Mouse (Mus musculus): ENCODE results near the gene Ninj1.

The Ninj1 gene

GRCm38 (mm10) chr13:49225633-49226032, 38.3 kb downstream of the Ninj1 start:
- DNase-seq (ENCODE audit: low read depth, low spot score), result peak; percentile 51

GRCm38 (mm10) chr13:49233792-49234572, 46.7 kb downstream of the Ninj1 start:
- DNase-seq (ENCODE audit: low read depth, low spot score), result no peak

- DNase-seq (ENCODE audit: low read depth, low spot score), result peak; percentile 30
Measured at GRCm38 (mm10) chr13:49234711-49235110, 47.4 kb downstream of the Ninj1 start.

DNA sequence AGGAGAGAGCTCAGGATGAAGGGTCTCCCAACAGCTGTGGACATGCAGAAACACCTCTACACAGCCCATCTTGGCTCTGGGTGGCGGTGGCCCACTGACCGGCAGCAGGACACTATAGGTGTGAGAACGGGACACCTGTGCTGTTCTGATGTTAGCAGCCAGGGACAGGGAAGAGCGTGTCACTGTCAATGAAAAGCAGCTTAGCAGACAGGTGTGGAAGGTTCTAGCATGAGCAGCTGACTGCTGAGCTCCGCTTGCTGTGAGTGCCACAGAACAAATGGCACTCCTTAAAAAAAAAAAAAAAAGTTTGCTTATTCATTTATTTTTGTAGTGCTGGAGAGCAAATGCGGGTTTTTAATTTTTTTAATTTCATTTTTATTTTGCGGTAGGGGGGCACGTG, 50.3 kb downstream of the Ninj1 start:
- no peak for DNase-seq (ENCODE audit: low read depth, low spot score)

- no peak for DNase-seq (ENCODE audit: low read depth, low spot score)
Measured at GRCm38 (mm10) chr13:49238737-49239136, 51.5 kb downstream of the Ninj1 start.

DNA sequence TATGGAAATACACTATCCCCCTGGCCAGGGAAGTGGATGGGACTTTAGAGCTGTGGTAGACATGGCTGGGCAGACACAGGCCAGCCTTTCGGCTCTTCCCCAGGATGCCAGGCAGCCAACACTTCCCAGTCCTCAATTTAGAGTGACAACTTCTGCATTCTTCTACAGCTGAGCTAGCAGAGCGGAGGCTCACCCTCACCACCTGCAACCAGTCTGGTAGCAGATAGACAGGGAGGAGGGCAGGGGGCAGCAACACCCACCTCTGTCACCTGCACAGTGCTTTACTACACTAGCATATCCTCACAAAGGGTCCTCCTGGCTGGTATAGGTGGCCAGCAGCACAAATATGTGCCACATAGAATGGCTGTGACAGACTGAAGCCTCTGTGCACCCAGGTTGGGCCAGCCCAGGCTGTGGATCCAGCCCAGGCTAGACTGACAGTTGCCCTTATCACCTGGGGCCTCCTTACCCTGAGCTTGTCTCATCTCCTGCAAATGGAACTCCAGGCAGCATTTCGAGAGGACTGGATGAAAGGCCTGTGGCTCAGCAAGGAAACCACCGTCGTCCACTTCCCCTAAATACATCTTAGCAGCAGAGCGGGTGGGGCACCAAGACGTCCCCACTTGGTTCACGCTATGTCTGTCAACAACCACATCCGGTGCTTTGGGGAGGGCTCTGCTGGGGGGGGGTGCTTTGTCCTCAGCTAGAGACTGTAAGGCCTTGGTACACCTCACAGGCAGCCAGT, 55.2 kb downstream of the Ninj1 start:
- no peak for DNase-seq (ENCODE audit: low read depth, low spot score)

DNA sequence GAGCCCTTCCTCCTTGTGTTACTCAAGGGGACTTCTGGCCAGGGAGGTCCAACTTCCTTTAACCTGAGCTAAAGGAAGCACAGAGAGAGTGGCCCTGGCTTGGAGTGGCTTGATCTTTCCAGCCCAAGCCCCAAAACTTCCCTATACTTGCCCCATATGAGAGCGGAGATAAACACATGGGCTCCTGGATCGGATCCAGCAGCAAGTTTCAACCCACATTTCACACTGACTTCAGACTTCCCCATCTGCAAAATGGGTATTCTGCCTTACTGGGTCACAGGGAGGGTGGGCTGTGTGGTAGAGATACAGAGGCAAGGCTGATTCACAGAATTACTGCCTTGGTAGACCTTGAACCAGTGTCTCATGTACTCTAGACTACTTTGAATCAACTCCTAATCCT, 56.2 kb downstream of the Ninj1 start:
- DNase-seq (ENCODE audit: low read depth, low spot score), result no peak

DNA sequence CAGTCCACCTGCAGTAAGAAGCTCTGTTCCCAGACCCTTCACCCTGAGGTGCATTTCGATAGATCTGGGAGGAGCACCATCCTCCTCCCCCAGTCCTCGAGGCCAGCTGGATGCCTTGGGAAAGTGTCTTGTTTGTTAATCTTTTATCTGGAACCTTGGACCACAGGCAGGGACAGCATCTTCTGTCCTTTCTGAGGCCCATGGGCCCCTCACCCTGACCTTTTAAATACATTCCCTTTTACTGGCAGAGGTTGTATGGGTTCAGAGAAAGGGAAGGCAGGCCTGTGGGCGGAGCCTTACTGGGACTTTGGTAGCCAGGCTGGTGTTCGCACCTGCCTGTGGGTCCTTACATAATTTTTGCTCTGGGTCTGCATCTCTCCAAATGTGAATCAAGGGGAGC, 58.0 kb downstream of the Ninj1 start:
- no peak for DNase-seq (ENCODE audit: low read depth, low spot score)

Measured in ES-CJ7 (cell line).